Mouse (Mus musculus) liver, adult 2 months (tissue): ENCODE results near the gene Hoxd4. TPM values are rescaled to one million over a fixed set of nuclear protein-coding genes. Genes with fewer than 3 reads are reported as not detected.

ENCODE experiments used
- DNase-seq: peaks from one replicate; pipeline ENCODE4 v3.0.0-alpha.2; 2011; ENCODE audit warnings: low read depth, low spot score; ENCODE audit errors: extremely low read depth
- H3K27ac ChIP-seq: fragments of 200-500 bp; replicated peaks from 2 replicates; pipeline ENCODE4 v1.5.1; 2012; ENCODE audit warnings: low read depth, mild to moderate bottlenecking, control low read depth, inconsistent platforms, low read length; ENCODE audit not compliant: insufficient read depth
- H3K27me3 ChIP-seq: fragments of 200-500 bp; 2 replicates; pipeline ENCODE4 v1.6.1; 2012; ENCODE audit warnings: mild to moderate bottlenecking, moderate library complexity, low read length, inconsistent platforms; ENCODE audit not compliant: control insufficient read depth, insufficient read depth
- H3K36me3 ChIP-seq: fragments of 200-500 bp; 2 replicates; pipeline ENCODE4 v1.6.1; 2012; ENCODE audit warnings: low read length, inconsistent platforms; ENCODE audit not compliant: control insufficient read depth, insufficient read depth
- H3K4me1 ChIP-seq: fragments of 200-500 bp; 2 replicates; pipeline ENCODE4 v1.6.1; 2011; ENCODE audit warnings: low read length; ENCODE audit not compliant: control insufficient read depth, insufficient read depth
- H3K4me3 ChIP-seq: fragments of 200-500 bp; 2 replicates; pipeline ENCODE4 v1.5.1; 2011; ENCODE audit warnings: low read depth, mild to moderate bottlenecking, control low read depth, low read length, moderate library complexity; ENCODE audit not compliant: insufficient read depth
- H3K79me2 ChIP-seq: fragments of 200-500 bp; 2 replicates; pipeline ENCODE4 v1.6.1; 2012; ENCODE audit warnings: inconsistent platforms, mild to moderate bottlenecking, low read length, moderate library complexity; ENCODE audit not compliant: control insufficient read depth, insufficient read depth
- H3K9ac ChIP-seq: fragments of 200-500 bp; 2 replicates; pipeline ENCODE4 v1.6.1; 2012; ENCODE audit warnings: low read depth, mild to moderate bottlenecking, control low read depth, inconsistent platforms, low read length
- CTCF ChIP-seq: fragments of 200-500 bp; IDR thresholded peaks from 2 replicates; pipeline ENCODE4 v1.5.1; 2011; ENCODE audit warnings: low read depth, low read length, control low read depth
- POLR2A ChIP-seq: fragments of 200-500 bp; IDR thresholded peaks from 2 replicates; pipeline ENCODE4 v1.6.1; 2011; ENCODE audit warnings: low read length, control low read depth; ENCODE audit not compliant: insufficient read depth; ENCODE audit errors: extremely low read depth
- WGBS: fragments of 180-500 bp; shearing (Covaris S2); methylation state at CpG from one replicate; pipeline ENCODE4 v1.1.7; 2018; 5-methylcytosine and 5-hydroxymethylcytosine counted together
- polyA plus RNA-seq: library from polyadenylated mRNA; depleted of rRNA; stranded (reverse); fragments of >200 nt; gene quantifications from 2 replicates; pipeline ENCODE4 v1.2.3, GENCODE M21; 2012
- total RNA-seq: library from RNA; depleted of rRNA; stranded (reverse); fragments of >200 nt; gene quantifications from 2 replicates; pipeline ENCODE4 v1.2.3, GENCODE M21; 2014

Hoxd4 gene
- total and polyA plus RNA-seq, 2 experiments: 0.05 to 0.09 TPM

DNA sequence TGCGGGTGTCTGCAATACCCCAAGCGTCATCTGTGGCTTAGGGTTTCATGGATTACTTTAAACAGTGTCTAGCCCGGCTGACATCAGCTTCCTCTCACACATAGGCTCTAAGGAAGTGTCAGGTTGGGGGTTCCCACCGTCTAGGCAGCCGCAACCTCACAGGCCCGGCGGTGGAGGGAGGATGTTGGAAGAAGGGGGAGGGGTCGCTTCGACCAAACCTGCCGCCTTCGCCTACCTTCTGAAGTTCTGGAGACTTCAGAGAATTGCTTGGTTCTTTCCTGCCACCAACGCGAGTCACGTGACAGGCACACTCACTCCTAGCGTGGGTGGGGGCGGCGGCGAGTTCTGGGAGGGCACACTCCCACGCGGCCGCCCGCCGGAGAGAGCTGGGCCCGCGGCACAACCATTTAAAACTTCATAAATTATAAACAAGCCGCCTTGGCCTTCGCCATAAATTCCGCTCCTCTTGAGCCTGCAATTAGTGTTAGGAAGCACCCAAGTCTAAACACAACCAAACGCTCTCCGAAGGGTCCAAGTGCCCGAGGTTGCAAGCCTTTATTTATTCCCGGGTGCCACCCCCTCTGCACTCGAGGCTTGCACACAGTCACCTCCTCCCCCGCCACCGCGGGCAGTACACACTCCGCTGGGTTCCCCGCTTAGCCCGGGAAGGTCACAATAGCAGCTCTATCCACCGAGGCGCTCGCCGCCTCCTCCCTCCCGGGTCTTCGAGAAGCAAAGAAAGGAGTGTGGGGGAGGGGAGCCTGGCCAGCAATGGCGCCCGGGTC lies 37.8 kb downstream of the Hoxd4 start:
- Histone ChIP-seq H3K9ac (no peak overlapping the region), H3K79me2 (no peaks in the 10 kb centered on the region), H3K36me3 (no peaks in the 10 kb centered on the region), H3K27ac (no peak overlapping the region), H3K4me1 (no peaks in the 10 kb centered on the region), H3K4me3 (no peak overlapping the region), H3K27me3 (peaks cover 48% of the 10 kb centered on the region)
- TF ChIP-seq POLR2A: no peak
- TF ChIP-seq CTCF: no peak
- WGBS: 3% methylated on average over 47 of the region's 47 CpGs
- no peak for DNase-seq

DNA sequence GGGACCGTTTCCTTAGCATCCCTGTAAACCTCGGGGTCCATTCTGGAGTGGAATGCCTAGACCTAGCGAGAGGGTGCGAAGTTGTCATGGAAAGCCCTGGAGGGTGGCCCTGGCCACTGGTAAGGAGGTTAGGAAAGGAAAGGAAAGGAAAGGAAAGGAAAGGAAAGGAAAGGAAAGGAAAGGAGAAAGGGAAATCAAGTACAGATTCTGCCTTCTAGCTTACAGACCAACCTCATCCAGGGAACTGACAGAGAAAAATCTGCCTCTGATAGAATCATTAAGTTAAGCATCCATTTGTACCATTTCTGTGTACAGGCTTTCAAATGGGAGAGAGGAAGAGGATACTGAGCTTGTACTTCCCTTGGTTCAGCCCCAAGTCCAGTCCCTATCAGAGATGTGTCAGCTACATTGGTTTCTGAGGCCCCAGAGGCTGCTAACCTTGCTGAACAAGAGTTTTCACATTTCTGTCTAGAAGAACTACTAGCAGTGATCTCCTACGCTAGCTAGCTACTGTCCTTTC lies 39.1 kb downstream of the Hoxd4 start:
- peaks cover 47% of the 10 kb centered on the region for H3K27me3 ChIP-seq
- H3K4me1 ChIP-seq: no peaks in the 10 kb centered on the region
- H3K36me3 ChIP-seq: no peaks in the 10 kb centered on the region
- H3K79me2 ChIP-seq: no peaks in the 10 kb centered on the region
- H3K9ac ChIP-seq: no peak overlapping the region
- no peak for DNase-seq
- no peak overlapping the region for H3K27ac ChIP-seq
- H3K4me3 ChIP-seq: no peak overlapping the region
- no peak for TF ChIP-seq CTCF
- no peak for TF ChIP-seq POLR2A
- WGBS: 23% methylated on average over 5 of the region's 5 CpGs

DNA sequence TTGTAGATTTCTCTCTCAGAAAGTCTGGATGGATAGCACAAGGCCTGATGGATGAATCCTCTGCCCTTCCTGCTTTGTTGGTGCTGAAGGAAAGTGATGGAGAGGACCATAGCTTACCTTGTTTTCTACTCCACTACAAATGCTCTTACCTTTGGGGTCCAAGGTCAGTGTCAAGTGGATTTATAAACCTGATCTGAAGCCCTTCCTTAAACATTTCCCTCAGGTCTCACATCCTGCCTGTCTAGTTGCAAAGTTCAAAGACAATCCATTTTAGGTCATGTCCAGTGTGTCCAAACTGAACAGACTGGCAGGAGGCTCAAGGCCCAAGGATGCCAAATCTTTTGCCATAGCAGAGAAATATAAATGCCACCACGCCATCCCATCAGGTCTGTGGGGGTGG lies 40.1 kb downstream of the Hoxd4 start:
- Histone ChIP-seq H3K4me1 (no peaks in the 10 kb centered on the region), H3K79me2 (no peaks in the 10 kb centered on the region), H3K27me3 (peaks cover 37% of the 10 kb centered on the region), H3K36me3 (no peaks in the 10 kb centered on the region), H3K27ac (no peak overlapping the region), H3K4me3 (no peak overlapping the region), H3K9ac (no peak overlapping the region)
- no peak for DNase-seq
- TF ChIP-seq CTCF: no peak
- no peak for TF ChIP-seq POLR2A
- WGBS: 55% methylated on average over 1 of the region's 1 CpGs

DNA sequence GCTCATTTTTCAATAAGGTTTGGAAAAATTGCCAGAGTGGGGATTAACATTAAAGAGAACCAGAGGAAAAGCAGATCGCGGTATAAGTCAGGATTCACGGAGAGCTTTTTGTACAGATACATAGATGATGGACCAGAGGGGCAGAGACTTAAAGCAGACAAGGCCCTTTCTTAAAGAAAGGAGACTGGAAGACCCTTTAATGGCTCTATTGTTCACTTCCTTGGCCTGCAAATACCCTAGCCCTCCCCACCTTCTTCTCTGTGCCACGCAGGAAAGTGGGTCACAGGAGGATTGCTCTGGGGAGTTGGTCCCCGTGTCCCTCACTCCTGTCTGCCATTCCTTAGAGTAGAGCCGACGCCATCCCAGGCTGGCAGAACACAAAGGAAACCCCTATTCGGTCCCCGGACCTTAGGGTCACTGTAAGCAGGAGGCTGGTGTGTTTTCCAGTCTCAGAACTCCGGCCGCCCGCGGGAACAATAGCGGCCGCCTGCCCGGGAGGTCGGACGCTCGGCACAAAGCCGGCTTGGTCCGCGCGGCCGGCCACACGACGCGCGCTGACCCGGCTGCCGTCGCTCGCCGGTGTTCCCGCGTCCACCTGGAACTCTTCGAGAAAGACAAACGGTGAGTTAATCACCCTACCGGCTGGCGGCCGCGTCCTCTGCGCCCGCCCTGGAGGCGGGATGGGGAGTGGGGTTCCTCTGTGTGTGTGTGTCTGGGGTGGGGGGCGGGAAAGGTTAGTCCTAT lies 40.9 kb downstream of the Hoxd4 start:
- TF ChIP-seq CTCF (no peak), POLR2A (no peak)
- no peak overlapping the region for H3K4me3 ChIP-seq
- 3% methylated on average over 45 of the region's 45 CpGs for WGBS
- H3K79me2 ChIP-seq: no peaks in the 10 kb centered on the region
- no peak for DNase-seq
- no peak overlapping the region for H3K9ac ChIP-seq
- H3K27me3 ChIP-seq: peaks cover 36% of the 10 kb centered on the region
- H3K4me1 ChIP-seq: no peaks in the 10 kb centered on the region
- H3K36me3 ChIP-seq: no peaks in the 10 kb centered on the region
- no peak overlapping the region for H3K27ac ChIP-seq

DNA sequence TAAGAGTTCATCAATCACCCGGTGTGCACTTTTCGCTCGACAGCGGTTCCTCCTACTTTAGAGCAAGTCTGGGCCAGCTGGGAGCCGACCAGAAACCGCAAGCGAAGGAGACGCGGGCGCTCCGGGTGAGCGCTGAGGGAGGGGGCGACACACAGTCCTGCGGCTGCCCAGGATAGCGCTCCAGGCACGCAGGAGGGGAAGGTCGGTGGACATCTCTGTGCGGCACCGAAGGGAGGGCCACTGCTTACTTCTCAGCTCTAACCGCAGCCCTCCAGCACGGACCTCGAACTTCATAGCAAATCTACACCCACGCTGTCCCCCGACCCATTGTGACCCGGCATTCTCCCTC lies 41.4 kb downstream of the Hoxd4 start:
- Histone ChIP-seq H3K4me1 (no peaks in the 10 kb centered on the region), H3K9ac (no peak overlapping the region), H3K27me3 (peaks cover 36% of the 10 kb centered on the region), H3K4me3 (no peak overlapping the region), H3K27ac (no peak overlapping the region), H3K36me3 (no peaks in the 10 kb centered on the region), H3K79me2 (no peaks in the 10 kb centered on the region)
- no peak for DNase-seq
- 3% methylated on average over 25 of the region's 25 CpGs for WGBS
- no peak for TF ChIP-seq POLR2A
- no peak for TF ChIP-seq CTCF
